Mouse (Mus musculus): ENCODE results near the gene Hdac9.

The Hdac9 gene

GRCm38 (mm10) chr12:34394342-34394741 lies 522.6 kb downstream of the Hdac9 start:
- no peak for DNase-seq (ENCODE audit: extremely low read depth, low read depth, low spot score)

GRCm38 (mm10) chr12:34379681-34380080 lies 537.2 kb downstream of the Hdac9 start:
- DNase-seq (ENCODE audit: extremely low read depth, low read depth, low spot score) = no peak

GRCm38 (mm10) chr12:34378637-34379036 lies 538.3 kb downstream of the Hdac9 start:
- no peak for DNase-seq (ENCODE audit: extremely low read depth, low read depth, low spot score)

- no peak for DNase-seq (ENCODE audit: extremely low read depth, low read depth, low spot score)
Measured at GRCm38 (mm10) chr12:34351906-34352305, 565.0 kb downstream of the Hdac9 start.

GRCm38 (mm10) chr12:34347529-34347928 lies 569.4 kb downstream of the Hdac9 start:
- DNase-seq (ENCODE audit: extremely low read depth, low read depth, low spot score) = no peak

- DNase-seq (ENCODE audit: extremely low read depth, low read depth, low spot score) = no peak
Measured at GRCm38 (mm10) chr12:34342761-34343160, 574.1 kb downstream of the Hdac9 start.

GRCm38 (mm10) chr12:34338886-34339285 lies 578.0 kb downstream of the Hdac9 start:
- DNase-seq (ENCODE audit: extremely low read depth, low read depth, low spot score) = no peak

- DNase-seq (ENCODE audit: extremely low read depth, low read depth, low spot score) = no peak
Measured at GRCm38 (mm10) chr12:34334455-34335084, 582.3 kb downstream of the Hdac9 start.

GRCm38 (mm10) chr12:34332884-34333283 lies 584.0 kb downstream of the Hdac9 start:
- DNase-seq (ENCODE audit: extremely low read depth, low read depth, low spot score) = no peak

GRCm38 (mm10) chr12:34327111-34327510 lies 589.8 kb downstream of the Hdac9 start:
- DNase-seq (ENCODE audit: extremely low read depth, low read depth, low spot score) = no peak

GRCm38 (mm10) chr12:34312113-34312719 lies 604.7 kb downstream of the Hdac9 start:
- DNase-seq (ENCODE audit: extremely low read depth, low read depth, low spot score) = no peak

GRCm38 (mm10) chr12:34305453-34305852 lies 611.4 kb downstream of the Hdac9 start:
- DNase-seq (ENCODE audit: extremely low read depth, low read depth, low spot score) = no peak

- no peak for DNase-seq (ENCODE audit: extremely low read depth, low read depth, low spot score)
Measured at GRCm38 (mm10) chr12:34292346-34292745, 624.5 kb downstream of the Hdac9 start.

GRCm38 (mm10) chr12:34287218-34287617 lies 629.7 kb downstream of the Hdac9 start:
- DNase-seq (ENCODE audit: extremely low read depth, low read depth, low spot score) = no peak

- no peak for DNase-seq (ENCODE audit: extremely low read depth, low read depth, low spot score)
Measured at GRCm38 (mm10) chr12:34284888-34285287, 632.0 kb downstream of the Hdac9 start.

- DNase-seq (ENCODE audit: extremely low read depth, low read depth, low spot score) = no peak
Measured at GRCm38 (mm10) chr12:34284396-34284795, 632.5 kb downstream of the Hdac9 start.

- no peak for DNase-seq (ENCODE audit: extremely low read depth, low read depth, low spot score)
Measured at GRCm38 (mm10) chr12:34278822-34279221, 638.1 kb downstream of the Hdac9 start.

- no peak for DNase-seq (ENCODE audit: extremely low read depth, low read depth, low spot score)
Measured at GRCm38 (mm10) chr12:34273816-34274215, 643.1 kb downstream of the Hdac9 start.

- no peak for DNase-seq (ENCODE audit: extremely low read depth, low read depth, low spot score)
Measured at GRCm38 (mm10) chr12:34270096-34270495, 646.8 kb downstream of the Hdac9 start.

GRCm38 (mm10) chr12:34269472-34270040 lies 647.3 kb downstream of the Hdac9 start:
- DNase-seq (ENCODE audit: extremely low read depth, low read depth, low spot score) = no peak

- no peak for DNase-seq (ENCODE audit: extremely low read depth, low read depth, low spot score)
Measured at GRCm38 (mm10) chr12:34259651-34260050, 657.2 kb downstream of the Hdac9 start.

GRCm38 (mm10) chr12:34249160-34249559 lies 667.7 kb downstream of the Hdac9 start:
- DNase-seq (ENCODE audit: extremely low read depth, low read depth, low spot score) = no peak

Data from fat pad, adult 2 months (tissue).